Mouse (Mus musculus): ENCODE results near the gene Gm28035.

GRCm38 (mm10) chr2:30215493-30215892, 24.9 kb upstream of the Gm28035 start:
- TF ChIP-seq POLR2A (IDR thresholded peaks at IDR 0.05; ENCODE audit: borderline replicate concordance, low read depth, low read length), result no peak
- TF ChIP-seq CTCF (IDR thresholded peaks at IDR 0.05; ENCODE audit: low read depth, low read length), result no peak

All from bone marrow macrophage, adult 2 months (primary cell).